8 mouse cellular contexts compared by ENCODE assay signal in the genomic region with DNA sequence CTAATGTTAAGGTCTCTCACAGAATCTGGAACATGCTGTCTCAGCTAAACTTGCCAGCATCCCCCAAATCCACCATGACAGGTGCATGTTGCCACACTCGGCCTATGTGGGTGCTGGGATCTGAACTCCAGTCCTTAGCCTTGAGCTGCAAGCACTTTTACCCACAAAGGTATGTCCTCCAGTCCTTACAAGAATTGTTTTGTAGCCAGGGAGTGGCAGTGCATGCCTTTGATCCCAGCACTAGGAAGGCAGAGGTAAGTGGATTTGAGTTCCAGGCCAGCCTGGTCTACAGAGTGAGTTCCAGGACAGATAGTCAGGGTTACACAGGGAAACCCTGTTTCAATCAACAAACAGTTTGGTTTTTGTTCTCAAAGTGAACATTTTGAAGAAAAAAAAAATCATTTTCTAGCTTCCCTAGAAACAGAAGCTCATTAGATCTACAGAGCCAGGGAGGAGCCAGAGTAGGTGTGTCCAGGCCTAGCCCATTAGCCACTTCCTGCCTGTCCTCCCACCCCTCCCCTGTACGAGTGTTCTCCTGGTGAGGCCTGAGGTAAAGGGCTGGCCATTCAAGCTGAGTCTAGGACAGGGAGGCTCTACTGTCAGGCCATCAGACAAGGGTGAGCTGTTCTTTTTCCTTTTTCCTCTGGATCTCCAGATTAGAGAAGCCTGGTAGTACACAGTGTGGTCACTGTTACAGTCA. TPM values are rescaled to one million over a fixed set of nuclear protein-coding genes. Genes with fewer than 3 reads are reported as not detected.
DNase-seq lines count a peak whose midpoint lies in the region; ATAC-seq and TF ChIP-seq lines count a peak whose summit lies in the region.
"Had no signal": no experiment of that assay in that cellular context is flagged by ENCODE, and none has a peak within 500 bp of the region (broad histone marks: within the 10 kb centered on the region; RNA-seq: fewer than 3 reads in every experiment).

No protein-coding gene starts in this region.

- DNase-seq in MEL-GATA-1-ER (ENCODE audit: extremely low read depth, low read depth): peak; percentile 56
- no peak for DNase-seq in left cerebral cortex, postnatal 4 days
- DNase-seq in gastrocnemius, adult 8-10 months (ENCODE audit: low spot score in 2 of 2): no peak
- DNase-seq in heart, postnatal 14 days: no peak

- peaks cover 4% of the 10 kb centered on the region; the same call in 1 of the 2 replicates for H3K4me1 ChIP-seq in intestine, postnatal 0 days (replicated peaks; ENCODE audit: control insufficient read depth, insufficient read depth, low read length)
- peaks cover 38% of the 10 kb centered on the region for H3K4me1 ChIP-seq in megakaryocyte, embryonic 14.5 days

- H3K4me3 ChIP-seq in intestine, postnatal 0 days (ENCODE audit: low read depth, low read length): no peak overlapping the region
- H3K4me3 ChIP-seq in megakaryocyte, embryonic 14.5 days (replicated peaks): peak overlapping the region; percentile 38
- H3K4me3 ChIP-seq: myocyte had no signal

- no peak overlapping the region for H3K27ac ChIP-seq in intestine, postnatal 0 days (ENCODE audit: low read depth, low read length)

- H3K36me3 ChIP-seq in intestine, postnatal 0 days (ENCODE audit: control insufficient read depth, insufficient read depth): no peaks in the 10 kb centered on the region; the same call in 1 of the 2 replicates
- no peaks in the 10 kb centered on the region for H3K36me3 ChIP-seq in megakaryocyte, embryonic 14.5 days (replicated peaks; ENCODE audit: low read length)

- ATAC-seq in CD4-positive, CD25-positive, alpha-beta regulatory T cell, adult 4 months: peak; percentile 85
- ATAC-seq in intestine, postnatal 0 days: peak; percentile 74

- TF ChIP-seq CTCF in intestine, postnatal 0 days (IDR thresholded peaks at IDR 0.05; ENCODE audit: low read depth): no peak

- no peak overlapping the region for H3K4me2 ChIP-seq in intestine, postnatal 0 days (replicated peaks; ENCODE audit: low read depth)

- H3K27me3 ChIP-seq in intestine, postnatal 0 days (replicated peaks; ENCODE audit: control insufficient read depth, insufficient read depth, low read length): no peaks in the 10 kb centered on the region
- H3K27me3 ChIP-seq in megakaryocyte, embryonic 14.5 days (replicated peaks): peaks cover 2% of the 10 kb centered on the region

- no peaks in the 10 kb centered on the region for H3K9me3 ChIP-seq in intestine, postnatal 0 days (ENCODE audit: control insufficient read depth)
- no peaks in the 10 kb centered on the region for H3K9me3 ChIP-seq in megakaryocyte, embryonic 14.5 days

- intact Hi-C loops in left cerebral cortex, postnatal 4 days (cut with DNase I): no loop called here
- intact Hi-C loops in heart, postnatal 14 days (cut with DNase I): no loop called here

- WGBS in intestine, postnatal 0 days: 56% methylated on average over 2 of the region's 2 CpGs

- H3K9ac ChIP-seq in intestine, postnatal 0 days (ENCODE audit: low read depth, low read length): no peak overlapping the region

RNA-seq across cellular contexts. Expression of gene Fasn, which starts 26.1 kb away (rescaled TPM):
- 10 to 100 TPM; 24.1 to 34.8 TPM for polyA plus RNA-seq in CD4-positive, CD25-positive, alpha-beta regulatory T cell, adult 4 months (2017; shearing (Covaris generic))
- 10.1 and 11.3 TPM in 2 replicates for polyA plus RNA-seq in intestine, postnatal 0 days (2015; fragmentation: Nextera tagmentation; extraction: Ambion mirVana)
- polyA plus RNA-seq in megakaryocyte, embryonic 14.5 days (2012; ENCODE audit: insufficient read depth, low replicate concordance): 328 and 589 TPM in 2 replicates
- total RNA-seq in left cerebral cortex, postnatal 4 days (2021): 100 to 1,000 TPM; 448 to 457 TPM
- 10 to 100 TPM in 2 of 4 experiments, 1 to 10 TPM in 2; 8.4 to 12.2 (median 9.4) TPM for total RNA-seq in gastrocnemius, adult 8-10 months (2022)
- 10 to 100 TPM; 23.0 to 23.2 TPM for total RNA-seq in heart, postnatal 14 days (2021)

RNA-seq across cellular contexts. Expression of gene Dus1l, which starts 54.3 kb away (rescaled TPM):
- polyA plus RNA-seq in CD4-positive, CD25-positive, alpha-beta regulatory T cell, adult 4 months (2017; shearing (Covaris generic)): 10 to 100 TPM; 31.4 to 35.3 TPM
- polyA plus RNA-seq in intestine, postnatal 0 days (2015; fragmentation: Nextera tagmentation; extraction: Ambion mirVana): 45.5 and 48.5 TPM in 2 replicates
- 29.4 and 74.3 TPM in 2 replicates for polyA plus RNA-seq in megakaryocyte, embryonic 14.5 days (2012; ENCODE audit: insufficient read depth, low replicate concordance)
- 10 to 100 TPM; 40.2 to 45.5 TPM for total RNA-seq in left cerebral cortex, postnatal 4 days (2021)
- total RNA-seq in gastrocnemius, adult 8-10 months (2022): 10 to 100 TPM; 29.0 to 36.8 (median 35.0) TPM
- 10 to 100 TPM; 31.2 to 34.1 TPM for total RNA-seq in heart, postnatal 14 days (2021)

Comparison
In these comparisons a context has a peak if more than half of its experiments do, and no peak if none do; other contexts are left out.
1. RNA of gene Fasn, which starts 26.1 kb away (total RNA-seq): 448 to 457 TPM in left cerebral cortex, postnatal 4 days; 23.0 to 23.2 TPM in heart, postnatal 14 days and 8.4 to 12.2 TPM in gastrocnemius, adult 8-10 months; every median in the first group is over 10 times any median in the second.